Mouse (Mus musculus) left cerebral cortex, postnatal 10 days (tissue): ENCODE measurements at regions not wholly inside any gene's neighbourhood (a gene's known extent, or its start where the extent isn't known, plus 50 kb on each side); places are given as distances from the start of the nearest gene placed in this dataset.

Source experiments
- DNase-seq, 2 experiments: peaks; one replicate each; pipeline ENCODE4 v3.0.0; 2021 to 2022; ENCODE audit warnings: low spot score in 2 of 2, mixed read lengths in 1 of 2; ENCODE audit errors: extremely low spot score in 1 of 2
- intact Hi-C: fragments of 180-260 bp; cut with DNase I; formaldehyde crosslinking; loops from one replicate; pipeline ENCODE4 v1.15.1; 2025

DNA sequence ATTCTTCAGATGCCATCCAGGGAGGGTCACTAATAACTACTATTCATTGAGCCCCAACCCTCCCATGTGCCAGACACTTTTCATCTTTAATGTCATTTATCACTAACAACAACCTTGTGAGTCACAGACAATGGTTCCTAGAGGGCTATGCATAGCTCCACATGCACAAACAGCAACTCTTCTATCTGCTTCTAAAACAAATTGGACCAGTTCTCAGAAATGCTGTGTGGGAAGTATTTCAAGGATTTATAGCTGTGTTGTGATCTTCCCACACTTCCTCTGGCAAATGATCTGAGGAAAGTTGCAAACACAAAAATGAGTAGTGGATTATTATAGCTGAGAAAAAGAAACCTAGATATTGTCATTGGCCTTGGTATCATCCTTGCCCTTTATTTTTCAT lies 474.3 kb upstream of the Arrdc3 start:
- intact Hi-C loops: no loop called here
- no peak for DNase-seq

- DNase-seq: no peak
- intact Hi-C loops: no loop called here
Observed at GRCm38 (mm10) chr13:80409790-80410433, 473.3 kb upstream of the Arrdc3 start.

DNA sequence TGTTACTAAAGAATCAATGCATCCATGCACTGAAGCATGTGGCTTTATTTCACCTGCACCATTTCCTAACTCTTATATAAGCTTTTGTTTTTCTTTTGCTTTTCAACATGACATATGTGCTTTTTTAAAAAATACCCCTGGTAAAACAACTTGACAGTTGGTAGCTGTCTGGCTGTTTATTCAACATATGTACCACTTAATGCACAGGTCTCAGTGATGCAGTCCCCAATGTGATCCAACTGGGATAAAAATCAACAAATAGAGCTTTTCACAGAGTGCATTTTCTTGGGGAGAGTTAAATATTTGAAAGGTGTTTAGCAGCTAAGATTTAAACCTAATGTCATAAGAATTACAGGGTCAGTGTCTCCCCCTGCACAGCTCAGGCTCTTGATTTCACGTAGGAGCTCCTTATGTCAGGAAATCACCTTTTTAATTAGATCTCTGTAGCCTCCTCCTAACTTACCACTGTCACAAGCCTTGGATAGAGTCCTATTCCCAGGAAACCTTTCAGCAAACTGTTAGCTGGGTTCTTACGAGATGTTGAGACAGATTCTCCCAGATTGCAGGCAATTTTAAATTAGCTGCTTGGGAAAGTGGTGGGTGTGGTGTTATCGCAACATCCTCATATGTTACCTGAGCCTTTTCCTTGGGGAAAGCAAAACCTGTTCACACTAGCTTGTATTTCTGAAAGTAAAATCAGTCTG lies 464.6 kb upstream of the Arrdc3 start:
- intact Hi-C loops: no loop called here

DNA sequence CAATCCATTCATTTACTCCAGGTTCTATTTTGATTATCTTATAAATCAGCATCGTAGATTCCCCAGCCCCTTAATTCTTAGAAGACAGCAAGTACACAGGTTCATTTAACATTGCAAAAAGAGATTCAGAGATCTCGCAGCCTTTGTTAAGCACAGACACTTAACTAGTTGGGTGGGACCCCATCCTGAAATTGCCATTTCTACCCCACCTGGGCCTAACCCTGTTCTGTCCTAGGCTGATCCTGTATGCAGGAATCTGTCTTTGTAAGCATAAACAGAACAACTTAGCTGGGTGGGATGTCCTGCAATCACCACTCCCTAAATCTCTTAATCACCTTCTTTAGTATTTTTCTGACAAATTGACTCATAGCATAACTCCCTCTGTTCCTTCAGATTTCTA lies 462.8 kb upstream of the Arrdc3 start:
- no peak for DNase-seq
- intact Hi-C loops: no loop called here

More for the DNA sequence above, 464.6 kb upstream of the Arrdc3 start:
- peak in 1 of 2 experiments; percentile 33 for DNase-seq
